Mouse (Mus musculus) c-Kit-positive CD71-positive TER-119-negative erythroid progenitor cells, embryonic 14.5 days (primary cell): ENCODE data around the gene Pcbp2.

Source experiments
- DNase-seq: peaks from one replicate; pipeline ENCODE4 v3.0.0-alpha.2; 2013; ENCODE audit warnings: low read depth

Gene Pcbp2

DNA sequence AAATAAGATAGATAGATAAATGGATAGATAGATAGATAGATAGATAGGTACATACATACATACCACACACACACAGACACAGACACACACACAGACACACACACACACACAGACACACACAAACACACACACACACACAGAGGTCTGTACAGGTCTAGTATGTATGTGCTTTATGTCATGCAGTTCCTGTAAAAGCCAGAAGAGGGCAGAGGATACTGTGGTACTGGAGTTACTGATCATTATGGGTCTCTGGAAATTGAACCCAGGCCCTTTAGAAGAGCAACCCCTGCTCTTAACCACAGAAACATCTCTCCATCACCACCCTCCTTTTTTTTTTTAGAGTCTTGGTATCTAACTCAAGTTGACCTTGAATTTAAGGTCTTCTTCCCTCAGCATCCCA, 6.7 kb upstream of the Pcbp2 start:
- peak; percentile 48 for DNase-seq

DNA sequence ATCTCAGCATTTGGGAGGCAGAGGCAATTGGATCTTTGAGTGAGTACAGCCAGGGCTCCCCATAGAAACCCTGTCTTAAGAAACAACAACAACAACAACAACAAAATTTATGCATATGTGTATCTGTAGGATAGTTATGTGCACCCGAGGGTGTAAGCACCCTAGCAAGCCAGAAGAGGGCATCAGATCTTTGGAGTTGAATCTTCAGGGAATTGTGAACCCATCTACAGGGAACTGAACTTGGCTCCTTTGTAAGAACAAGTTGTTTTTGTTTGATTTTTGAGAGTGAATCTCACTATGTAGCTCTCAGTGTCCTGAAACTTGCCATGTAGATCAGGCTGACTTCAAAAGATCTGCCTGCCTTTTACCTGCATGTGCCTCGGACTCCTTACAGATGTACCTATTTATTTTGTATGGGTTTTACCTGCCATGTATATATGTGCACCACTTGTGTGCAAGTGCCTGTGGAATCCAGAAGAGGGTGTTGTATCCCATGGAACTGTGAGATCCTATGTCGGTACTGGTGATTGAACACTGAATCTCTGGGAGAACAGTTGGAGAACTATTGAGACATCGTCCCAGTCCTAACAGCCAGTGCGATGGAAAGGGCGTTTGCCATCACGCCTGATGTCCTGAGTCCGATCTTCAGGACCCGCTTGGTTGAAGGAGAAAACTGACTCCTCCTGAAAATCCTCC, 1.5 kb upstream of the Pcbp2 start:
- DNase-seq: no peak

DNA sequence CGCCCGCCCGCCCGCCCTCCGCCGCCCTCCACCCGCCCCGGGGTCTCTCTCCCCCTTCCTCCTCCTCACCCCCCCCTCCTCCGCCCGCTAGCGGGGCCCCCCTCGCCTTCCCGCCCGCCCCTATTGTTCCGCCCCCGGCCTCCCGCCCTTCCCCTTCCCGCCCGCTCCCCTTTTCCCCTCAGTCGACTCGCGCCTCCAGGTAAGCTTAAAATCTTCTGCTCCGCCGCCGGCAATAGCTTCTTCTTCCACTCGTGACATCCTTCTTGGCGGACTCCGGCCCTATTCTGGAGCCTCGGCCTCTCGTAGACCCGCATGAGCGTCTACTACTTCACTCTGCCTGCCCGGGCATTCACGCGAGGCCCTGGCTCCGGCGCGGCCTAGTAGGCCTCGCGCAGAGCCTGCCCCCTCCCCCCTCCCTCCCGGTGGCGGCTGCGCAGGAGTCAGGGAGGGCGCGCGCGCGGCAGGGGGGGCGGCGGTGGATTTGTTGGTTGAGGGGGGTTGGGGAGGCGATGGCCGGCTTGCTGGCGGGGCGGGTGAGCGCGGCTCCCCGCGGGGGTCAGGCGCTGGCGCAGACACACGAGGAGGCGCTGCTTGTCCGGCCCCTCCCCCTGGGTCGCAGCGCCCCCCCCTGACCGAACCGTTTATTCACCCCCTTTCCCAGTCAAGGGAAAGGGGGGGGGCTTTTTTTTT, 411 bp downstream of the Pcbp2 start:
- DNase-seq: peak; percentile 41

DNA sequence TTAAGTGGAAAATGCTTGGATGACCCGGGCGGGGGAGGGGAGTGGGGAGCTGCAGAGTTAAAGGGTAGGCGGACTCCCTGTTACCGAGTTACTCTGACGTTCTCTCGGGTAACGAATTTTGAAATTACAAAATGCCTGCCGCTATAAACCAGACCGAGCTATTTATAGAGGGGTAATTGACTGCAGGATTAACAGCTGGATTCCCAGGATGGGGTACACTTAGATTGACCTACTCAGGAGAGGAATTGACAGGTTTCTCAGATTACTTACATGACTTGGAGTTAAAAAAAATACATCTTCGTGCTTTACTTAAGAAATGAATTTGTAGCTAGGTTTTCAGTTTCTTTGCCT, 931 bp downstream of the Pcbp2 start:
- DNase-seq: no peak

DNA sequence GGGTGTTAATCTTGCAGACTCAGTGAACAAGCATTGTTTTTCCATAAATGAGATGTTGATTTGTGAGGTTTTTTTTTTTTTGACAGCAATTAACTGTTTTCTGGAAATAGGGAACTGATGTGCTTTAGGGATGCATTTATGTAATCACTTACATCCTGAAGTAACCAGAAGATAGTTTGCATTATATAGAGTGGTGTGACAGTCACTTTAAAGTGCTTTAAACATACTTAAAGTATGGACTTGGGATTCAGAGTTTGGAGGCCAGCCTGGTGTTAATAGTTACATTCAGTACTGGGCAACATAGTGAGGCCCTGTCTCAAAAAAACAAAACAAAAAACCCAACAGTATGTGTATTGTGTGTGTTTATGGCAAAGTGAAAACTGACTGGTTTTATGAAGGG, 1.4 kb downstream of the Pcbp2 start:
- no peak for DNase-seq

DNA sequence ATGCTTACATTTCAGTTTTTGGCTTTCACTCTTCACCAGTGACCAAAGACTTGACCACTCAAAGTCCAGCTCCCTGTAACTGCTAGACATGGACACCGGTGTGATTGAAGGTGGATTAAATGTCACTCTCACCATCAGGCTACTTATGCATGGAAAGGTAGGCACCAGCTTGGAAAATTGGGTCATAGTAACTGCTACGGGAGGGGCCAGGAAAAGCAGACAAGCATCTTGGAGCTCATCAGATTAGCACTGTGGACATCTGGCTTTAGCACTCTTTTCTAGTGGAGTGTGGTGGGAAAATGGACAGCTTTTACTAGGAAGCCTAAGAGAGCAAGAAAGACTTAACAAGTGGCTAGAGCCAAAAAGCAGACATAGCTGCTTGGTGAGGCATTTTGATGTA, 2.9 kb downstream of the Pcbp2 start:
- no peak for DNase-seq

DNA sequence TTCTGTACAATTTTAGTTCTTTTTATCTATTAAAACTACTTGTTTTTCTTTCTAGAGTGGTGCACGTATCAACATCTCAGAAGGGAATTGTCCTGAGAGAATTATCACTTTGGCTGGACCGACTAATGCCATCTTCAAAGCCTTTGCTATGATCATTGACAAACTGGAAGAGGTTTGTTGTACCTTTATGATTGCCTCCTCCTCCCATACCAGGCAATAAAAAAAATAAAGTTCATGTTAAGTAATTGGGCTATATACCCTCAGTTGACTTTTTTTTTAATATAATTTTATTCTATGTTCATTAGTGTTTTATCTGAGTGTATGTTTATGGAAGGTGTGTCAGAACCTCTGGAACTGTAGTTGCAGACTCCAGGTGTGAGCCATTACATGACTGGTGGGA, 4.2 kb downstream of the Pcbp2 start:
- no peak for DNase-seq

DNA sequence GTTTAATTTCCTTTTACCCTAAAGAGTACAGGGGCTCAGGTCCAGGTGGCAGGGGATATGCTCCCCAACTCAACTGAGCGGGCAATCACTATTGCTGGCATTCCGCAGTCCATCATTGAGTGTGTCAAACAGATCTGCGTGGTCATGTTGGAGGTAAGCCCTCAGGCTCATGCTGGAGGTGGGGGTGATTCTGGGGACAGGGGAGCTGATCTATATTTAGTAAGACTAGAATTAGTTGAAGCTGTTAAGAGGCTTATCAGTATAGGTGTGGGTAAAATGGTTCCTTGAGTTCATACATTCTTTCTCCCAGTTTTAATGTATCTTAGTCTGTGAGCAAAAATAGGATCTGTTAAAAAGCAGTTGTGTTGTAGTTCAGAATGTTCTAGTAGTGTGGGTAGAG, 12.8 kb downstream of the Pcbp2 start:
- DNase-seq: no peak

DNA sequence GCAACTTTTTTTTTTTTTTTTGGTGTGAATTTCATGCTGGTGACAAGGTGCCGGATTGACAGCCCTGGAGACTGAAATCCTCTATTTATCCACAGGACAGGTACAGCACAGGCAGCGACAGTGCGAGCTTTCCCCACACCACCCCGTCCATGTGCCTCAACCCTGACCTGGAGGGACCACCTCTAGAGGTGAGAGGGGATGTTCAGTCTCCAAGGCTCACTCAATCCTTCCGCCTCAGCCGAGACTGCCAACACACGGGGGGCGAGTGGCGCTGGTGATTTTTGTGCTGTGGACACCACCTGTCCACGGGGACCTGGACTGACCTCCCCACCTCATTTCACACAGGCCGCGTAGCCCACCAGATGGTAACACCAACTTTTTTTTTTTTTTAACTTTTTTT, 15.5 kb downstream of the Pcbp2 start:
- DNase-seq: no peak

DNA sequence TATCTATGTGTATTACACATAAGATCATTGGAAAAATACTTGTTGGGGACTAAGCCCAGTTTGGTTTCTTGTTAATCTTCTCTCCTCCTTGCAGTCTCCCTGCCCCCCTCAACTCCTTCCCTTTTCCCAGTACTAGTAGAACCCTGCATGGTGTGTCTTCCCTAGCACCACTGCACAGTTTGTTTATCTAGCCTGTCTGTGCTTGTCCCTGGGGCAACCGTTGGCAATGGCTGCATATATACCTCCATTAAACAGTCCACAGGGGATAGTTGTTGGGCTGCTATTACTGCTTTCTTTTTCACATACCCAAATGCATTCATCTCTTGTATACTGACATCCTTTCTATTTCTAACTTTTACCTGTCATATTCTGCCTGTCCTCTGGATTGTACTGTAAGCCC, 17.3 kb downstream of the Pcbp2 start:
- DNase-seq: no peak

DNA sequence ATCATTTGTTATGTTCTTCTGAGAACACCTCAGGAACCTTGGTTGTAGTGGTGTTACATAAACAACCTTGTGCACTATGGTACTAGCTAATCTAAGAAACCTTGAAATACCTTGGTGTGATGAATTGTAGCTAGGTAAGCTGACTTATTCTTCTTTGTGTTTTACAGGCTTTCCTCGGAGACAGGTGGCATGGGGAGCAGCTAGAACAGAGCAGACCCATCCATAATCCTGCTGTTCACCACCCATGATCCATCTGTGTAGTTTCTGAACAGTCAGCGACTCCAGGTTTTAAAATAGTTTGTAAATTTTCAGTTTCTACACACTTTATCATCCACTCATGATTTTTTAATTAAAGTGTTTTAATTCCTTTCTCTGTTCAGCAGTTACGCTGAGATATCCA, 28.0 kb downstream of the Pcbp2 start:
- DNase-seq: no peak

DNA sequence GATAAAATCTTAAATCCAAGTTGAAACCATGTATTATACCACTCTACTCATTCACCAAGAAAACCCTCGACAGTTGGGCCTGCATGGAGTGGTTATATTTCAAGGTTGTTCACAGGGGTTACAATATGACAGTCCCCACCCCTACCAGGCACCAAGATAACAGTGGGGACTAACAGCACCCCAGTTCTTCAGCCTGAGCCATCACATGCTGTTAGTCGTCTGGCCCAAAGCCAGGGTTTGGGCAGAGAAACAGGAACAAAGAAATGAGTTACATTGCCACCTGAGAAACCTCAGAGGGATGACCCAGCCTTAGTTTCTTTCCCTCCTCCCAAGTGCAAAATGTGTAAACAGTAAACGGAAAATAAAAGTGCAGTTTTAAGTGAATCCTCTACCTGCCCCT, 29.0 kb downstream of the Pcbp2 start:
- no peak for DNase-seq

DNA sequence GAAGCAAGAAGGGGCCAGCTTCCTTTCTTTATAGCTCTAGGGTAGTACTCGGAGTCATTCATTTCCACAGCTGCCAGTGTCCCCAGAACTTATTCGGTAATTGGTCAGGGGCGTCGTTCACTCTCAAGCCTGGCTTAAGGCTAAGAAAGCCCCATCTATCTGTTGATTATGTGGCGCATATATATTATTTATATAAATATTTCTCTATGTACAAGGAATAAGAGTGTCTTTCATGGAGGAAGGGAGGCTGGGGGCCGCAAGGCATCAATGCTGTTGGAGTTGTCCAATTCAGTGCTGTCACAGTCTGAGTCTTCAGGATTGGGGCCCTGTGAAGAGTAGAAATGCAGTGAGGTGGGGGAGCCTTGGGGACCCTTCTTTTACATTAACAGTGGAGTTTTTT, 29.5 kb downstream of the Pcbp2 start:
- no peak for DNase-seq

DNA sequence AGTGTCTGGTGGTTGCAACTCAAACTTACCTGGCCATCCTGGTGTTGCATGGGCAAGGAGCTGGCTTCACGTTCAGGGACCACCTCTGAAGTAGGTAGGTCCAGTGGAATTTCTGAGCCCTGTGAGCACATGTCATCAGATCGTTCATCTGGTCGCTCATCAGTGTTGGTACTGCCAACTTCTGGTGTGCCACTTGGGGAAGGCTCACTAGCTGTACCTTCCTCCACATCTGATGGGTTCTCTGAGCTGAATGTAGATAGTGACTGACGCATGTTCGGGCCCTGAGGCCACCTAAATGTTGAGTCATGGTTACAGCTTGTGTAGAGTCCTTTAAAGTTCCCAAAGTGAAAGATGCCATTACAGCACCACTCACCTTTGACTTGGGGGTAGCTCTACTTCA, 30.1 kb downstream of the Pcbp2 start:
- DNase-seq: no peak

DNA sequence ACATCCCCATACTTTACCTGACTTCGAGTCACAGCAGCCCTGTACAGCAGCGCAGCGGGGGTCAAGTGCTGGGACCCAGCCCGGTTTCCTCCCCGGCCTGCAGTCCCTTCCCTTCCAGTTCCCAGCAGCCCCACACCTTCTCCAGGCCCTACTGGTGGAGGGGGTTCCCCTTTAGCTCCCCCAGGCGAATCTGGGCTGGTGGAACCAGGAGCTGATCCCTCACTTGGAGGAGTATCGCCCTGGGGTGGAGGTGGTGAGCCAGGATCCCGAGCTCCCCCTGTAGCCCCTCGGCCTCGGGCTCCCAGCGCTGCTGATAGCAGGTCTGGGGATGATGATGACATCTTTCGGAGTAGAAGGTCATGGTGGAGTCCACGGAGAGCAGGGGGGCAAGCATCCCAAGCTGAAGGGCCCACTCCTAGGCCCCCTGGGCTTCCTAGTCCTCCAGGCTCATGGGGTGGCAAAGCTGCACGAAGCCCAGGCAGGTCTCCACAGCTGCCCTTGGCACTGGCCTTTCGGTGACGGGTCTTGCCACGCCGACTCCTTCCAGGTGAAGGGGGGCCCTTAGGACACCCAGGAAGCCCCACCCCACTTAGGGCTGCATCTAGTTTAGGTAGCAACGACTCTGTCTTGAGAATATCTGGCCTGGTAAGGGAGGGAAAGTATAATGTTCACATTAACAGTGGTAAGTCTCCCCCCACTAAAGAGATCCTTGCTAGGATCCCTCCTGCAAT, 30.9 kb downstream of the Pcbp2 start:
- DNase-seq: no peak

DNA sequence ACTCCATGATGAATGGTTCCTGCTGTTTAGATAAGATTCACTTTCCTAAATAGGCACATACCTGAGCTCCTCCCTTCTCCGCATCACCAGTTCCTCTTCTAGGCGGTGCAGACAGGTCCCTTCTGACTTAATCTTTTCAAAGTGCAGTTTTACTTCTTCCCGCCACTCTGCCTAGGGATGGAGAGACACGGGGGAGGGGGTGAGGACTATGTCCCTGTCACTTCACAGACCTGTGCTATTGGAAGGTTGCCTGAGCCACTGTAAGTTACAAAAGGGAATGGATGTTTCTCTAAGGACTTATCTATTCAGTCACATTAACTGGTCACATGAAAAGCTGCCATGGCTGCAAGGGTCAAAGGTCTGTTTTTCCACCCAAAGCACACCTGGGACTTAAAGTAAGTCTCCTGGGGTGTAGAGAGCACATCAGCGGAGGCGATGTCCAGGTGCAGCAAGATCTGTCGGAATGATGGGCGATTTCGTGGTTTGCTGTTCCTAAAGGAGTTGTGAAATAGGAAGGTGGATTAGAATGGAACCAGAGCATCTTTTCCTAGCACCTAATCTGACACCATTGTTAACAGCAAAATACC, 32.0 kb downstream of the Pcbp2 start:
- DNase-seq: no peak

DNA sequence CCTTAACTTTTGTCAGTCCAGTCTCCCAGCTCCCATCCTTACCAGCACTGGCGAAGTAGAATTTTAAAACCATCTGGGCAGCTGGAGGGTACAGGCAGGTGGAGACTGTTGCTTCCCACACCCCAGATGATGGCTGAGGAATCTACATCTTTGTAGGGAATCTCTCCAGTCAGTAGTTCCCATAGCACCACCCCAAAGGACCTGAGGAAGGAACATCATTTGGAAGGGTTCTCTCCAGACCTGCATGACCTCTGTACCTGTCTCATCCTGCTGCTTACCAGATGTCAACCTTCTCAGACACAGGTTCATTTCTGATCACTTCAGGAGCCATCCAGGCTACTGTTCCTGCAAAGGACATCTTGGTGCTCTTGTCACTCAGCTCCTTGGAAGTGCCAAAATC, 33.1 kb downstream of the Pcbp2 start, which contains the start of gene Gm10337:
TSS of gene Gm10337 (plus strand) at position 276 of the 400 bp plus-strand sequence.
- no peak for DNase-seq

DNA sequence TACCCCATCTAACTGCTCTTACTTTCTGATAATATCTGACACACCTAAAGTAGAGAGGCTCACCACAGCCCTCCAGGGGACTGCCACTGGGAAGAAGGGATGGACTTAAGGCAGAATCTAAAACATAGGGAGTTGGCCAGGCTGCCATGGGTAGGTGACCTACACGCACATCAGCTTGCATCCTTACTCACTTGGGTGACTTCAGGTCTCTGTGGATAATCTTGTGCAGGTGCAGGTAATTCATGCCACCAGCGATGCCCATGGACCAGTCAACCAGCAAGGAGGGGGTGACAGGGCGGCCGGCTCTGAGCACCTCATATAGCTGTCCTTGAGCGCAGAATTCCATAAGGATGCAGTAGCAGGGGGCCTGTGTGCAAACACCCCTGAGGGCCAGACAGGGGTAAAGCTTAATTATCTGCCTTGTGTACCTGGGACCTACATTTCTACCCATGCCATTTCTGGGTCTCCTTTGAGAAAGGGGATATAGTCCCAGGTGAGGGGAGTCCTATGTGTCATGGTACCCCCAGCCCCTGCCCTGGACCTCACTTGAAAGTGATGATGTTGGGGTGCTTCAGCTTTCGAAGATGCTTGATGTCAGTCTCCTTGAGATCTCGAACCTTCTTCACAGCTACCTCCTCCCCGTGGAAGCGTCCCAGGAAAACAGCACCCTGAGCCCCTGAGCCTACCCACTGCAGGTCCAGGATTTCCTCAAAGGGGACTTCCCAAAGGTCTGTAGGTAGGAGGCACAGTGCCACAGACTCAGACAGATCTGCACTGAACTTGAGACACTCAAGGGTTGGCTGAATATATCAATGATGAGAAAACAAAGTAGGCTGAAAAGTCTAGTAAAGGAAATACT, 33.8 kb downstream of the Pcbp2 start:
- no peak for DNase-seq

DNA sequence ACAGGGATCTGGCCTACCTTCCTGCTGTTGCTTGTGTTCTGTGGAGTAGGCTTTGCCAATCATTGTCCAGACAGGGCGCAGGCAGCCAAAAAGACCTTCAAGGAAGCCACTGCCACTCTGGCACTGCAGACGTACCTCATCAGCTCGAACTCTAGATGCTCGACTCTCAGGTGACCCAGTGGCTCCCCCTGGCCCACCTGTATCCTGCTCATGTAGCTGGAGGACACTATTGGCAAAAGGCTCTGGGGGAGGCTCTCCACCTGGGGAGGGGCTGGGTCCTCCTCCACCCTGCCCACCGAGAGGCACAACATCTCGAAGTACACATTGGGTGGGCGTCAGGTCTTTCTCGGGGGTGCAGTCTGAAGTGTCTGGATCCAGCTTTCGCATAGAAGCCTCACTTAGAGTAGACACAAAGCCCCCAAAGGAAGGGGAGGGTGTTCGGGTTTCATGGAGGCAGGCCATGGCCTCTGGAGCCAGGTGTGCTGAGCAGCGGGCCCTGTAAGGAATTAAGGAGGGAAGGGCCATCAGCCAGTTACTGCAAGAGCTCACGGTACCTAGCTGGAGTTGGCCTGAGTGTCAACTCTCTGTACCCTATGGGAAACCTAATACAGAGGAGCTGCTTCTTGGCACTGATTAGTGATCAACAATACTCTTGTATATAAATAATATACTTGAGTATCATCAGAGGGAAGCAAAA, 34.9 kb downstream of the Pcbp2 start:
- no peak for DNase-seq

DNA sequence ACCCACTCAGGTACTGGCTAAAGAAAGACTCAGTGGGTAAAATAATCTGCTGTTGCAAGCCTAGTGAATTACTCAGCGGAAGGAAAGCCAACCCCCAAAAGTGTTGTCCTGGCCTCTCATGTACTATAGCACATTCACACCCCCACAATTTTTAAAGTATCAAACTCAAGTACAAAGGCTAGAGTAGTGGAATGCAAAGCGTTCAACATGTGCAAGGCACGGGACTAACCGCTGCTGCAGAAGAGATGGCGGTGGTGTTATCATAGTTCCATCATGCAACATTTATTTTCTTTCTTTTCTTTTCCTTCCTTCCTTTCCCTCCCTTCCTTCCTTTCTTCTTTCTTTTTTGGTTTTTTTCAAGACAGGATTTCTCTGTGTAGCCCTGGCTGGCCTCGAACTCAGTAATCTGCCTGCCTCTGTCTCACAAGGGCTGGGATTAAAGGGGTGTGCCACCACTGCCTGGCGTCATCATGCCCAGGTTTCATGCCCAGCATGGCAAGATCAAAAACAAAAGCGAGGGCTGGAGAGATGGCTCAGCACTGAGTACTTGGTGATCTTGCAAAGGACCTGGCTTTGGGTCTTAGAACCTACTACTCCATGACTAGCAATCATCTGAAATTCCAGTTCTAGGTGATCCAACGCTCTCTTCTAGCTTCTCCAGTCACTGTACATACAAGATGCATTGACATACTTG, 35.6 kb downstream of the Pcbp2 start:
- DNase-seq: no peak

DNA sequence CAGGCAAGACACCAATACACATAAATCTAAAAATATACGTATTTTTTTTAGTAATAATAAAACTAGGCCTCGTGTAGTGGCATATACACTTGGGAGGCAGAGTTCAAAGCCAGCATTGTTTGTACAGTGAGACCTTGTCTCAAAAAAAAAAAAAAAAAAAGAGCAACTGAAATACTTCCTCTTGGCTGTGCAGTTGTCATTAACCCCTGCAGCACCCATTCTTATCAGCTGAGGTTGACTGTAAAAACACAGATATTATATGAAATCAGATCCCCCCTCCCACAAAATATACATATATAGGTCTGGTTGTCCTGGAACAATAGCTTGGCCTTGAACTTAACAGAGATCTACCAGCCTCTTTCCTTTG, 36.1 kb downstream of the Pcbp2 start:
- DNase-seq: no peak
